Mouse (Mus musculus) brain, adult 2 months (tissue): ENCODE results near the gene Nrcam.
"Not testable (repeated sequence)": the region's sequence is repeated elsewhere in the genome, so short reads cannot be mapped to it uniquely, and the experiment has no call there.

Experiments
- DNase-seq: peaks from one replicate; pipeline ENCODE4 v3.0.0; 2011; ENCODE audit warnings: low read depth, low spot score

Gene Nrcam

GRCm38 (mm10) chr12:44328381-44329315 is at the start of gene Nrcam:
Nrcam (plus strand) TSS chr12:44328885.
- DNase-seq = peak; percentile 89

DNA sequence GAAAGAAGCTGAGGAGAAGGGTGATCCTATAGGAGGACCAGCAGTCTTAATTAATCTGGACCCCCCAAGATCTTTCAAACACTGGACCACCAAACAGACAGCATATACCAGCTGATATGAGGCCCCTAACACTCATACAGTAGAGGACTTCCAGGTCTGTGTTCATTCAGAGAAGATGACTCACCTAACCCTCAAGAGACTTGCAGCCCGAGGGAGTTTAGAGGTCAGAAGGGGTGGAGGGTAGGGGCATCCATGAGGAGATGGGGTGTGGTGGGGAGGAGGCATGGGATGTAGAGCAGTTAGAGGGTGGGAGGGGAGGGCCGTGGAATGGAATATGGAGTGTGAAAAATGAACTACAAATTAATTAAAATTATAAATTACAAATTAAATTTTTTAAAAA is 48.5 kb upstream of the Nrcam start:
- not testable (repeated sequence) for DNase-seq

DNA sequence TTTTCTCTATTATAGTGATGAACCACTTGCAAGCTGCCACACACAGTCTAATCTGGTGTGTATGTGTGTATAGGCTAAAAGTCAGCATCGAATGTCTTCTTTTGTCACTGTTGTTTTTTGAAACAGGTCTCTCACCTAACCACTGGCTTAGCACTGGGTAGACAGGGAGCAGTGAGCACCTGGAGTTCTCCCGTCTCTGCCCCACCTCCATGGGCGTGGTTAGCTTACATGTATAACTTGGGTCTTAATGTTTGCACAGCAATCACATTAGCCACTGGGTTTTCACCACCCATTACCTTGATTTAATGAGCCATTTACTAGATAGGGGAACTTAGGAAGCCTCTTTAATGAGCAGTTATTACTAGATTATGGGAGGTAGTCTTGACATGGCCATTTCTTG is 47.2 kb upstream of the Nrcam start:
- no peak for DNase-seq

DNA sequence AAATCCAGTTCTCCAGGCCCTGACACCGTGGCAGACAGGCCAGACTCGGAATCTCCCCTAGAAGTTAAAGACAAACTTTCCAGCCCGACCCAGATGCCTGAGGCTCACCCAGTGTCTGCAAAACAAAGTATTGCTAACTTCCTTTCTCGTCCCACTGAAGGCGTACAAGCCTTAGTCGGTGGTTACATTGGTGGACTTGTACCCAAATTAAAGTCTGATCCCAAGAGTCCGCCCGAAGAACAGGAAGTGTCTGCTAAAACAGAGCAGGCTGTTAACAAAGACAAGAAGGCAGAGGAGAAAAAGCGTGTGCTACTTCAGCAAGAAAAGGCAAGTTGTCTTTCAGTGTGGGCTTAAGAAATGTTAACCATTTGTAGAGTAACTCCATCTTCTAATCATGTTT is 45.3 kb upstream of the Nrcam start:
- DNase-seq = no peak

GRCm38 (mm10) chr12:44286992-44287391 is 41.7 kb upstream of the Nrcam start:
- DNase-seq = no peak

DNA sequence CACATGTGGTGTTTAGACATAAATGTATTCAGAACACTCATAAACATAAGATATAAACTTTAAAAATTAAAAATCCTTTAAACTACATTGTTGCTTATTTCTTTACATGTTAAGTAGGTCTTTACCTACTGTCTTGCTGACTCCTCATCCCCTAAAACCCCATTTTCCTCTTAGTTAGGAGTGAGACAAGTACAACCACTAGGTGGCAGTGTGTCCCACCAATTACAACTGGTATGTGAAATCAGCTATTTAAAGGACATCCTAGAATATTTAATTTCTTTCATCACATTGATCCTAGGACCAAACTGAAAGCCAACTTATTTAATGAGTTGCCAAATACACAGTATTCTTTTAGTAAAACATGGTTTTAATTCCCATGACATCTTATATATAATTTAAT is 36.4 kb upstream of the Nrcam start:
- peak; percentile 90 for DNase-seq

DNA sequence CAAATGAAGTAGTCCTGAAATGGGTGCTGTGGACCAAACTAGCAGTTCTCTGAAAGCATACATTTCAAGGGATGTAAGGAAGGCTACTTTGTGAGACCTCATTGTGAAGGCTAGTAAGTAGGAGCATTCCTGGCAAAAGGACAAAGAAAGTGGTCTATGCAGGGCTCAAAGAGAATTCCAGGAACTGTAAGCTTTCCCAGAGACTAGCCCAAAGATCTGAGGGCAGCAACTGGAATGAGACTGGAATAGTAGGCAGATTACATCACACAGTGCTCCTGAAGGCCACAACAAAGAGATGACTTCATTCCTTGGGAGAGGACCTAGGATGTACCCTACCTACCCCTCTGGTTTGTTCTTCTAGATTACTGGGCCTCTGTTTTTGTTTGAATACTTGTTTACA is 27.9 kb upstream of the Nrcam start:
- DNase-seq = no peak

- peak; percentile 34 for DNase-seq
Observed at GRCm38 (mm10) chr12:44304012-44304411, 24.7 kb upstream of the Nrcam start.

DNA sequence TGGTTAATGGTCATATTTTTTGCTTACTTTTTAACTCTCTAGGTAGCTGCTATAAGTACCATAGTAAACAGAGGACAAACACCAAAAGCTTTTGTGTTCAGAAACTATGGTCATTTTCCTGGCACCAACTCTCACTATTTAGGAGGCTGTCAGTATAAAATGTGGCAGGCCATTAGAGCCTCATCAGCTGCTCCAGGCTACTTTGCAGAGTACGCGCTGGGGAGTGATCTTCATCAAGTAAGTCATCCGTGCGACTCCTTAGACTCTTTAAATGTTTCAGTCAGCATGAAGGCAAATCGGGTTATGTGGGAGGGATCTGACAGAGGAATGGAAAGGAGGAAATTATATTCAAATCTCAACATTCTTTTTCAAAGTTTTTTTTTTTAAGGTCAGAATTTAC is 23.8 kb upstream of the Nrcam start:
- DNase-seq = no peak

DNA sequence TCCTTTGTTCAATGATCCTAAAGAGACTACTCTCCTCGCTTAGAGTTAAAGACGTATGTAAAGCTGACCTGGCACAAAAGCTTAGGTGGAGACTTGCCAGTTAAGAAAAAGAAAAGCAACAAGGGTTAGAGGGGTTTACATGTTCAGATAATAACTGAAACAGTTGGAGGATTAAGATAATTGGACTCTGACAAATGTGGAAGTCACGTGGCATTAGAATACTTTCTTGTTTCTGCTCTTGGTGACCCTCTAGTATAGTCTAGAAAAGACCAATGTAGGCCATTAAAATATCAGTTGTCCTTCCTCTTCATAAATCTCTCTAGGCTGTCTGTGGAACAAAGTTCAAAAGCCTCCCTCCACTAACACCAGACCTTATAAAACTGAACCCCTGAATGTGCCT is 20.5 kb upstream of the Nrcam start:
- no peak for DNase-seq

- DNase-seq = no peak
Observed at GRCm38 (mm10) chr12:44315212-44315611, 13.5 kb upstream of the Nrcam start.

- DNase-seq = peak; percentile 78
Observed at GRCm38 (mm10) chr12:44325091-44325490, 3.6 kb upstream of the Nrcam start.

GRCm38 (mm10) chr12:44327452-44327851 is 1.2 kb upstream of the Nrcam start:
- peak; percentile 84 for DNase-seq

GRCm38 (mm10) chr12:44329316-44330215 is 881 bp downstream of the Nrcam start:
- peak; percentile 78 for DNase-seq

DNA sequence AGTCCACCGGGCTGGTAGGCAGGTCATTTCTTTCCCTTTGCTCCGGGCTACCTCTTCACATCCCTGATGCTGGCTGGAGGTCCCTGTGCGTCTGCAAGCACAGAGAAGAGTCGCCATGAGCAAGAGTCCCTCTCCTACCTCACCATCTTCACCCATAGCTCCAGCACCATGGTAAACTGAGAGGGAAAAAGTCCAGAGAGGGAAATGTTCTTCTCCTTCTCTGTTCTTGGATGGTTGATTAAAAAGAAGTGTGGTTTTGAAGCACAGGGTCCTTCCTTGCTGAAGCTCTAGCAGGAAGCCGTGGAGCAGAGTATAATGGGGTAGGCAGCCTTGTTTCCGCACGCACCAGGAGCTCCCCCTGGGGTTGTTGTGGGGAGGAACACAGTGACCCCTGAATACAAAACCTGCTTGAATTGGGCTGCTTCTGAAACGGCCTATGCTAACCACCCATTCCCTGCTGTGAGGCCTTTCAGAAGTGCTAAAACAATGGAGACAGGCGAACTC is 1.6 kb downstream of the Nrcam start:
- peak; percentile 68 for DNase-seq

- no peak for DNase-seq
Observed at GRCm38 (mm10) chr12:44337136-44337640, 8.5 kb downstream of the Nrcam start.

- DNase-seq = peak; percentile 37
Observed at GRCm38 (mm10) chr12:44338195-44338622, 9.5 kb downstream of the Nrcam start.

- DNase-seq = no peak
Observed at GRCm38 (mm10) chr12:44344075-44344474, 15.4 kb downstream of the Nrcam start.

- DNase-seq = no peak
Observed at GRCm38 (mm10) chr12:44345251-44345650, 16.6 kb downstream of the Nrcam start.

- DNase-seq = no peak
Observed at GRCm38 (mm10) chr12:44346143-44346542, 17.5 kb downstream of the Nrcam start.

GRCm38 (mm10) chr12:44355116-44355515 is 26.4 kb downstream of the Nrcam start:
- DNase-seq = no peak

GRCm38 (mm10) chr12:44357460-44357859 is 28.8 kb downstream of the Nrcam start:
- DNase-seq = no peak
